Comparison of ENCODE assay signal across 8 mouse cellular contexts in the genomic region with DNA sequence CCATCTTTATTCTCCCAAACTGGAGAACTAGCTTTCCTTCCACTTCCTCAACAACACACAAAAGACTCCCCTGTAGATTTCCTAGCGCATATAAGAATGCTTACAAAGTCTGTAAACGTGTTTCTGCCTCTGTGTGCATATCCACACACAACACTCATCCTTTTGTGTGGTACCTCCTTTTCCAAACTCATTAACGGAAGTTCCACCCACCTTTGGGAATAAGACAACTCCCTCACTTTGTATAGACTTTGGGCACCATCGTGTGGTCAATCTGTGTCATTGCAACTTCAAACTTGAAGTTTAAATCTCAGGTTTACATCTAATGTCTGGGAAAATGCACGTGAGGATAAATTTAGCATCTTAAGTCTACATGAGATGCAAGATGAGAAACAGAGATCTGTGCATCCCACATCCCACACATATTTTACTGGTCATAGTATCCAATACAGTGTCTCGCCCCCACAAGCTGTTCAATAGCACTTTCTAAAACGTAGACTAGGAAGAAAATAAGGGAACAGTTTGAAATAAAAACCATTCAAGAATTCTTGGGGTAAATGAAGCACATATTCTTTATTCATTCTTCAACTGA.
DNase-seq lines count a peak whose midpoint lies in the region; ATAC-seq and TF ChIP-seq lines count a peak whose summit lies in the region.

No protein-coding gene starts in this region.

- TF ChIP-seq RAD21 in MEL (IDR thresholded peaks at IDR 0.05; ENCODE audit: low read depth, low read length): peak; percentile 95

- peak; percentile 26 for DNase-seq in adrenal gland, postnatal 36 days
- no peak for DNase-seq in adrenal gland, adult 18-20 months (ENCODE audit: low spot score in 2 of 2)
- DNase-seq in MEL (ENCODE audit: low read depth, low spot score): peak; percentile 57
- DNase-seq in embryo, embryonic 11.5 days (ENCODE audit: low read depth, low spot score): peak; percentile 43
- peak; percentile 13 to 41 for DNase-seq in heart, postnatal 14 days
- DNase-seq in layer of hippocampus, postnatal 14 days (ENCODE audit: low spot score in 2 of 2): peak; percentile 26 to 51
- no peak for DNase-seq in spleen, postnatal 10 days (ENCODE audit: low spot score in 2 of 2)

- no peaks in the 10 kb centered on the region for H3K27me3 ChIP-seq in MEL (ENCODE audit: control insufficient read depth in 1 of 2, insufficient read depth in 2 of 2, low read length in 2 of 2)
- H3K27me3 ChIP-seq in midbrain, embryonic 12.5 days: no peaks in the 10 kb centered on the region

- TF ChIP-seq EP300 in MEL (IDR thresholded peaks at IDR 0.05; ENCODE audit: low read depth in 1 of 2, low read length in 2 of 2): no peak

- no peak overlapping the region for H3K27ac ChIP-seq in MEL (ENCODE audit: control insufficient read depth, low read depth, low read length)
- no peak overlapping the region for H3K27ac ChIP-seq in midbrain, embryonic 12.5 days (replicated peaks)

- WGBS in midbrain, embryonic 12.5 days: 26% methylated on average over 7 of the region's 7 CpGs

- TF ChIP-seq POLR2A in MEL (IDR thresholded peaks at IDR 0.05; ENCODE audit: control insufficient read depth in 1 of 2, insufficient read depth in 1 of 2, low read depth in 1 of 2, low read length in 2 of 2, poor library complexity in 1 of 2): no peak

- peak; percentile 37 to 95 (median 68) for TF ChIP-seq CTCF in MEL (IDR thresholded peaks at IDR 0.05 in 2 of 3, conservative IDR thresholded peaks at IDR 0.05 in 1 of 3; ENCODE audit: control insufficient read depth in 1 of 3, insufficient read depth in 1 of 3, low read depth in 2 of 3, low read length in 3 of 3, poor library complexity in 1 of 3, severe bottlenecking in 1 of 3)

- no peak overlapping the region for H3K4me3 ChIP-seq in MEL (ENCODE audit: control insufficient read depth in 1 of 2, insufficient read depth in 1 of 2, low read depth in 2 of 2, low read length in 2 of 2)
- no peak overlapping the region for H3K4me3 ChIP-seq in midbrain, embryonic 12.5 days

- H3K79me2 ChIP-seq in MEL (ENCODE audit: control insufficient read depth, insufficient read depth, low read length, poor library complexity): no peaks in the 10 kb centered on the region

- no peaks in the 10 kb centered on the region for H3K4me1 ChIP-seq in MEL (ENCODE audit: control insufficient read depth in 1 of 2, insufficient read depth in 2 of 2, low read length in 2 of 2)
- no peaks in the 10 kb centered on the region for H3K4me1 ChIP-seq in midbrain, embryonic 12.5 days

- no peaks in the 10 kb centered on the region for H3K9me3 ChIP-seq in MEL (replicated peaks; ENCODE audit: insufficient read depth, low read length)
- H3K9me3 ChIP-seq in midbrain, embryonic 12.5 days: no peaks in the 10 kb centered on the region

- peak overlapping the region; percentile 29 for H3K4me2 ChIP-seq in midbrain, embryonic 12.5 days (replicated peaks)

- no peak overlapping the region for H3K9ac ChIP-seq in MEL (ENCODE audit: control insufficient read depth, low read depth, low read length, poor library complexity, severe bottlenecking)
- H3K9ac ChIP-seq in midbrain, embryonic 12.5 days (replicated peaks): no peak overlapping the region

- intact Hi-C loops in heart, postnatal 14 days (cut with DNase I): loop anchor here (1.0 to 5.0 kb wide), 2 partner anchors 323 to 352 kb away; no protein-coding TSS in a partner anchor

- ATAC-seq in midbrain, embryonic 12.5 days (ENCODE audit: low FRiP score, low read depth): 0 out of 2 replicates have a peak, but pooled peaks have one; percentile 45

- no peaks in the 10 kb centered on the region for H3K36me3 ChIP-seq in MEL (ENCODE audit: control insufficient read depth in 1 of 2, insufficient read depth in 2 of 2, low read length in 2 of 2)
- H3K36me3 ChIP-seq in midbrain, embryonic 12.5 days: no peaks in the 10 kb centered on the region

TF ChIP-seq in MEL, 35 proteins besides CTCF, POLR2A, EP300 and RAD21:
- TF ChIP-seq BHLHE40 (IDR thresholded peaks at IDR 0.05; ENCODE audit: borderline replicate concordance, low read depth, low read length) (peak; percentile 53; the same call in 1 of the 2 replicates), SMC3 (IDR thresholded peaks at IDR 0.05; ENCODE audit: low read depth, low read length) (peak; percentile 87), POLR2AphosphoS5 (IDR thresholded peaks at IDR 0.05; ENCODE audit: borderline replicate concordance, low read depth, low read length) (no peak), ZC3H11A (IDR thresholded peaks at IDR 0.05; ENCODE audit: low read depth, low read length) (peak; percentile 85), GATA1 (IDR thresholded peaks at IDR 0.05; ENCODE audit: low read depth, low read length) (no peak)

Comparison
In these comparisons a context has a peak if more than half of its experiments do, and no peak if none do; other contexts are left out.
1. DNase-seq: peak in adrenal gland, postnatal 36 days (2 of 2), MEL (single experiment), embryo, embryonic 11.5 days (single experiment), heart, postnatal 14 days (2 of 2) and layer of hippocampus, postnatal 14 days (2 of 2); none in adrenal gland, adult 18-20 months (0 of 2) and spleen, postnatal 10 days (0 of 2).